Mouse (Mus musculus): ENCODE measurements around the gene Sytl1.

The Sytl1 gene

GRCm38 (mm10) chr4:133262882-133263281 lies at the start of gene Sytl1:
TSS of gene Sytl1 (minus strand) at chr4:133263113.
- in situ Hi-C loops (cut with MboI): no loop called here

DNA sequence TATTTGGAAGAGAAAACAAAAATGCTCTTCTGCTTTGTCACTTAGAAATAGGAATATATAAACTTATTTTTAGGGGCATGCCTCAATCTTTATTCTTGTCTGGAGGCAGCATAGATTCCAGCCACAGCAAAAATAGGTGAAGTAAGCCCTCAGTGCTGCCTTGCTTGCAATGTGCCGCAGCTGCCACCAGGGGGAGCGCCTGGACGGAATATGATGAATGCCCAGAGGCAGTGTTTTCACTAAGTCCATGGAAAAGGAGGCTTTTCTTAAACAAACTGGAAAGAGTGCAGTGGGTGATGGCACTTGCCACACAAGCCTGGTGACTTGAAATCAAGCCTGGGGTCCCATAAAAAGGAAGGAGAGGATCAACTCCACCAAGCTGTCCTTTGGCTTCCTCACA lies 47.0 kb upstream of the Sytl1 start:
- in situ Hi-C loops (cut with MboI): no loop called here

DNA sequence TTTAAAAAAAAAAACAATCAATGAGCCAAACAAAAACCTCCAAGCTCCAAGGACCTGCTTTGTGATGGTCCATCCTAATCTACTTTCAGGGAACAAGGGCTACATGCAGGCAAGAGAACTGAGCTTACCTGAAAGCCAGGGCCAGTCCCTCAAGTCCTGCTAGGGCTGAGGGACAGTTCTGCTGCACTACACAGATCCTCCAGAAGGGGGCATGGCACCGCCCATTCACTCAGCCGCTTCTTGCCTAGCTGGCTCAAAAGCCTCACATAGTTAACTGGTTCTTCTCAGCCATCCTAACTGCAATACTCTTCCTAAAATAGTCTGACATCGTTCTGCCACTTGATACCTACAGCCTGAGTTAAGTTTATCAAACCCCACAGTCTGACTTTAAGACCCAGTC lies 44.4 kb upstream of the Sytl1 start:
- in situ Hi-C loops (cut with MboI): no loop called here

- in situ Hi-C loops (cut with MboI): no loop called here
These were observed 42.9 kb upstream of the Sytl1 start for GRCm38 (mm10) chr4:133305825-133306224.

DNA sequence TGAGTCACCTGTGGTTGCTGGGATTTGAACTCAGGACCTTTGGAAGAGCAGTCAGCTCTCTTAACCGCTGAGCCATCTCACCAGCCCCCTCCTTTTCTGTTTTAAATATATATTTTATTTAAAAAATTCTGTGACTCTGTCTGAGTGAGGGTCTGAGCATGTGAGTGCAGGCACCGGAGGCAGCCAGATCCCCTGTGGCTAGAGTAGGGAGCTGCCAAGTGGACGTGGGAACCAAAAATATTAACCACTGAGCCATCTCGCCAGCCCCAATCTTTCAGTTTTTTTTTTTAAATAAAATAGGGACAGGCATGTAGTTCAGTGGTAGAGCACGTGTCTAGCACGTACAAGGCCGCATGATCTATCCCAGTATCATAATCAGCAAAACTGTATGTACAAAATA lies 41.9 kb upstream of the Sytl1 start:
- in situ Hi-C loops (cut with MboI): loop anchor here (5.0 kb wide), 1 partner anchor 87 kb away; no protein-coding TSS in a partner anchor

DNA sequence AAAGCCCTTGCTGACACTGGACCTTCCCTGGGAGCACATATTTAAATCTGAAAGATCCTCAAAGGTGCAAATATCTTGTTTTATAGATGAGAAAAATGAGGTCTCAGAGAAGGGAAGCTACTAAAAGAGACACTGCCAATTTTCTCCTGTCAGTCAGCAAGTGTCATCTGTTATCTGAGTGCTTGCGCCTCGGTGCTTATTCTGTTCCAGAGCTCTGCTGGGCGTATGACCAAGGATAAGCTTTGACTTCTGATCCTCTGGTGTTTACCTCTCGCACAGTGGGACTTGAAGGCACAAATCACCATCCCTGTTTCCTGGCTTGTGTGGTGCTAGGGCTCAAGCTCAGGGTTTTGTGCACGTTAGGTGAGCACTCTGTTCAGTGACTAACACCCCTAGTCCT lies 39.8 kb upstream of the Sytl1 start:
- in situ Hi-C loops (cut with MboI): loop anchor here (5.0 kb wide), 1 partner anchor 85 kb away; no protein-coding TSS in a partner anchor

GRCm38 (mm10) chr4:133301802-133302201 lies 38.9 kb upstream of the Sytl1 start:
- in situ Hi-C loops (cut with MboI): loop anchor here (5.0 kb wide), 1 partner anchor 85 kb away; no protein-coding TSS in a partner anchor

- in situ Hi-C loops (cut with MboI): loop anchor here (5.0 kb wide), 1 partner anchor 83 kb away; no protein-coding TSS in a partner anchor
These were observed 37.5 kb upstream of the Sytl1 start for GRCm38 (mm10) chr4:133300421-133300820.

GRCm38 (mm10) chr4:133299701-133300100 lies 36.8 kb upstream of the Sytl1 start:
- in situ Hi-C loops (cut with MboI): loop anchor here (5.0 kb wide), 2 partner anchors 82 to 292 kb away; no protein-coding TSS in a partner anchor

- in situ Hi-C loops (cut with MboI): loop anchor here (5.0 kb wide), 1 partner anchor 291 kb away; no protein-coding TSS in a partner anchor
These were observed 35.8 kb upstream of the Sytl1 start for GRCm38 (mm10) chr4:133298516-133299365.

DNA sequence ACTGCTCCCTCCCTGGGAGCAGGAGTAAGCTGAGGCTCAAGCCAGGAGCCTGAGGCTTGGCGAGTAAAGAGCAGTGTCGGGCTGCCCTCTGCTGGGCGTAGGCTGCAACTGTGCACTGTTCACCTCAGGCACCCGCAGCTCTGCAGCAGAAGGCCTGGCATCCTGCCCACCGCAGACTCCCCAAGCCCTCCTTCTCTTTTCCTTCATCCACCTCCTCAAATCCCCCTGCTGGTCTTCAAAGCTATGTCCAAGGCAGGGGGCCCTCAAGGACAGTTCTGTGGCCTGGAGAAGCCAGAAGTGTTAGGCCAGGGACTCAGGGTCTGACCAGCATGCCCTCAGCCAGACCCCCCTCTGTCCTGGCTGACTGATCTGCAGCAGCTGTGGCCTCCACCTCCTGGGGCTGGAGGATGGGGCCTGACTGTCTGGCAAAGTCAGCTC lies 34.9 kb upstream of the Sytl1 start:
- in situ Hi-C loops (cut with MboI): loop anchor here (5.0 kb wide), 1 partner anchor 291 kb away; no protein-coding TSS in a partner anchor

DNA sequence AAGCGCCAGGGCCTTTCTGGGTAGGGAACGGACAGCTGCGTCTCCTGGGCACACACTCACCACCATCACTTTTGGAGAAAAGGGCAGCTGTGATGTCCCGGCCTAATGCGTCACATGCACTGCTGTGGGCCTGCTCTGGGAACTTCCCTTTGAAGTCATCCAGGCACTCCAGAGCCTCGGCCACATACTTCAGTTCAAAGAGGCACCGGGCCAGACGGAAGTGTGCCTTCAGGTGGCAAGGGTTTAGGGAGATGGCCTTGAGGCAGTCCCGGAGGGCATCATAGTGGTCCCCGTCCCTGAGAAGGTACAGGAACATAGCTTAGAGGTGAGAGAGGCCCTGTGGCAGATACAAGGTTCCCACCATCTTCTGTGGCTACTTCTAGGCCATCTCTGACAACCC lies 34.4 kb upstream of the Sytl1 start:
- in situ Hi-C loops (cut with MboI): loop anchor here (5.0 kb wide), 1 partner anchor 290 kb away; no protein-coding TSS in a partner anchor

GRCm38 (mm10) chr4:133294084-133294483 lies 31.2 kb upstream of the Sytl1 start:
- in situ Hi-C loops (cut with MboI): no loop called here

DNA sequence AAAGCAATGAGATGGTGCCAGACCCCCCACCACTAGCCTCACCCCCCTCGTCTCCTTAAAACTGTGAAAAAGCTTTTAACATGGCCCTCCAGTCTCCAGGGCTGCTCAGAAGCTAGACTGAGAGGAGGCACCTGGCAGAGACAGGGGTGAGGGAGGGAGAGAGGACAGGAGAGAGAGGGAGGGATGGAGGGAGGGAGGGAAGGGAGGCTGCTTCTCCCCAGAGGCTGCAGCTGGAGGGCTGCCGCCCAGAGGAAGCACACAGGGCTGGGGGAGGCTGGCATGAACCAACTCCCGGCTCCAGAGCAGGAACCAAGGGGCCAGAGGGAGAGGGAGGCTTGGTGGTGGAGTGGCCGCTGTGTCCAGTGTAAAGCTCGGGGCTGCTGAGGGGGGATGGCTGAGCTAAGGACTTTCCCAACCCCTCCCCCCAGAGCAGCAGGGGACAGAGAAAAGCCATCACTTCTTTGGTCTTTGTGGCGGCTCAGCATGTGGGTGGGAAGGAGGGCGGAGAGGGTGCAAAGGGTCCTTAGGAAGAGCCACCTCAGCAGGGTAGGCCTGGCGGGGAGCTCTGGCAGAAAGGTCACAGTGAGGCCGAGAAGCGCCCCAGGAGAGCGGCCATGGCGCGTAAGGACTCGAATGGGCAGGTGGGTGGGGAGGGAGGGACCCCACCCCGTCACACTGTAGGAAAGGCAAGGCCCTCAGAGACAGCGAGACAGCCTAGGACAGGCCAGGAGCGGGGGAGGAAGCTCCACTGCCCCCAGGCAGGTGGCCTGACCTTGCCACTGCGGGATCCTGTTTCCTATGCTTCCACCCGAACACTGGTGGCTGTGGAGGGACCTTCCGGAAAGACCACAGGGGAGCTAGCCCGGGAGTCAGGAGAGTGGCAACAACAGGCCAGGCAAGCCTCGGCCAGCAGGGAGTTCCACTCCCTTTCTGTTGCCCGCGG lies 30.3 kb upstream of the Sytl1 start:
- in situ Hi-C loops (cut with MboI): no loop called here

DNA sequence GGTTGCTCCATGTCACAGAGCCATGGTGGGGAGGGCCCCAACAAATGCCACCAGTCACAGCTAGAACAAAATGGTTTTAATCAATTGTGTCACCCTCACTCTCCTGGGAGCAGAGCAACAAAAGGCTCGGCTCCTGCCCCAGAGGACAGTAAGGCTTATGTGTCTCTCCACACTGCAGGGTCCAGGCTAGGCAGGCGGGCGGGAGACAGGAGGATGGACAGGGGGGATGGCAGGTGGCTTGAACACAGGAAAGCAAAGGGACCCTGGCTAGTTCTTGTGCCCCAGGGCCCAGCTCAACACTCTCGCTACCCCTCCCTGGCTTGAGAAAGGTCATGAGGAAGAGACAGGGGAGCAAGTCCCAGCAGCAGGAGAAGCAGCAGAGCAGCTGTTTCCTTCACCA lies 29.5 kb upstream of the Sytl1 start:
- in situ Hi-C loops (cut with MboI): no loop called here

DNA sequence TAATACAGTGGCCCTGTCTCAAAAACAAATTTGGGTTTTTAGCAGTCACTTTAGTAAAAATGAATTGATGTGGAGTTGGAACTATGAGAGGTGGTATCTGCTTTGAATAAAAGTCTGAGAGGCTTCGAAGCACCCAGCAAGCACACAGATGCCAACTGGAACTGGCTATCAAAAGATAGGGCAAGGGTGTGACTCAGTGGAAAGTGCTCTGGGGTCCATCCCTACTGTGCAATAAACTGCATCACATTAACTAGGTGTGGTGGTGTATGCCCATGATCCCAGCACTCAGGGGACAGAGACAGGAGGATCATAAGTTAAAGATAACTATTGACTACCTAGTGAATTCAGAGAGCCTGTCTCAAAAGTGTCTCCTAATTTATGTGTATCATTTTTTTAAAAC lies 28.3 kb upstream of the Sytl1 start:
- in situ Hi-C loops (cut with MboI): no loop called here

GRCm38 (mm10) chr4:133286476-133287077 lies 23.7 kb upstream of the Sytl1 start:
- in situ Hi-C loops (cut with MboI): no loop called here

GRCm38 (mm10) chr4:133285950-133286349 lies 23.0 kb upstream of the Sytl1 start:
- in situ Hi-C loops (cut with MboI): no loop called here

DNA sequence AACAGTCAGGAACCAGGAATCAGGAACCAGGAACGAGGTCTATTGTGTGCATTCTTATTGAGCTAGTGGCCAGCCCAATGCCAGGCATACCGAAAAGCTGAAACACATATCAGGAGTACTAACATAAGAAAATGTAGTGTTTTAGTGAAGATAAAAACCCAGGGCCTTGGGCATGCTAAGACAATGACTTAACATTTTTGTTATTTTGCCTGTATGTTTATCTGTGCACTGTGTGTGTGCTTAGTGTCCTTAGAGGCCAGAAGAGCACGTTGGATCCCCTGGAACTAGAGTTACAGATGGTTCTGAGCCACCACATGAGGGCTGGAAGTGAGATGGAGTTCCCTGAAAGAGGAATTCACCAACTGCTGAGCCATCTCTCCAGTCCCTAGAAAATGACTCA lies 22.4 kb upstream of the Sytl1 start:
- in situ Hi-C loops (cut with MboI): no loop called here

DNA sequence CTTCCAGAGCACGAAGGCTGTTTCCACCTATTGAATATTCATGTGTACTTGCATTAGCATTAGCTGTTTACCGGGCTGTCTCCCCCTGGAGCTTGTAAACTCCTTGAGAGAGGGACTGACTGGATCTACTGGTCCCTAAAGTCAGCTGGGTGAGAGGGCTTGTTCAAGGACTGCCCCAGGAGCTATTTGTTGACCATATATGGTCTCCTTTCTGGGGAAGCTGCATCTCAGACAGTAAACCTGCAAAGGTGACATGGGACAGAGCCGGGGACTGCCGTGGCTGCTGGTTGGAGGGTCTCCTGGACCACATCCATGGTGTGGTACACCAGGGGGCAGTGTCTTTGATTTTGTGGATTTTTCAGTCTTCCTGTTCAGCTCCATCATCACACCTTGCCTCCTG lies 19.7 kb upstream of the Sytl1 start:
- in situ Hi-C loops (cut with MboI): no loop called here

DNA sequence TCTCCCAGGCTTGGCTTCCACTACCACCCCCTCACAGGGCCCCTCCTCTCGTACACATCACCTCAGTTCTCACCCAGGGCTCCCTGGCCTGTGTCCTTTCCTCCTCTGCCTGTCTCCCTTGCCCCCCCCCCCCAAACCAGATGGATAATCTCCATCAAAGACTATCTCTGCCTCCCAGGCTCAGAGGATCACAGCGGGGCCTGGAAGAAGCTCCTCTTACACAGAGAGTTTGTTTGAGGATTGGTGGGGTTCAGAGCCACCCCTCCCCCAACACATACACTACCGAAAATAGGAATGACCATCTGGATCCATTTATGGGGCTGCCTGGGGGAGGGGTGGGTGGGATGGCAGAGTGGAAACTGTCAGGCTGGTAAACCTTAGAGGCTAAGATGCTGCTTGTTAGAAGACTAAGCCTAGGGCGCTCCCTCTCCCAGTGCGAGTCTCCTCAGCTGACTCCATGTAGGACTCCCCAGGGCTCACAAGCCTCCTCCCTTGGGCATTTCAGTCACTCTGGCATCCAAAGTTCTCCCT lies 19.1 kb upstream of the Sytl1 start:
- in situ Hi-C loops (cut with MboI): no loop called here

Data from mature B cell (primary cell).